Mouse (Mus musculus) stomach, adult 2 months (tissue): ENCODE measurements around the gene Lpp. TPM values are rescaled to one million over a fixed set of nuclear protein-coding genes. Genes with fewer than 3 reads are reported as not detected.

Experiments used
- polyA plus RNA-seq: library from polyadenylated mRNA; depleted of rRNA; stranded (reverse); fragments of >200 nt; gene quantifications from 2 replicates; pipeline ENCODE4 v1.2.3, GENCODE M21; 2012; rRNA removed

The Lpp gene
- polyA plus RNA-seq = 4.9 and 10.8 TPM in 2 replicates

GRCm38 (mm10) chr16:24392651-24393555 lies at the start of gene Lpp:
Lpp (plus strand) TSS chr16:24393507.

